Mouse (Mus musculus): ENCODE measurements around the gene N4bp2. TPM values are rescaled to one million over a fixed set of nuclear protein-coding genes. Genes with fewer than 3 reads are reported as not detected.
A peak's percentile ranks its signal among the peaks of the same experiment; 100 is the strongest.

The N4bp2 gene
- total and polyA plus RNA-seq, 3 experiments = 13.1 to 16.4 (median 15.1) TPM

- Histone ChIP-seq H3K4me3 (replicated peaks in 1 of 3; ENCODE audit: low read depth in 2 of 3, low read length in 2 of 3, poor library complexity in 1 of 3) (no peak overlapping the region), H3K9ac (ENCODE audit: insufficient read depth, low read depth) (no peak overlapping the region), H3K79me2 (replicated peaks; ENCODE audit: control insufficient read depth, extremely low read depth, insufficient read depth, poor library complexity, severe bottlenecking) (no peaks in the 10 kb centered on the region), H3K9me3 (replicated peaks; ENCODE audit: low read length) (peaks cover 3% of the 10 kb centered on the region), H3K27me3 (replicated peaks) (no peaks in the 10 kb centered on the region), H3K4me1 (ENCODE audit: control insufficient read depth in 1 of 2, insufficient read depth in 2 of 2) (peaks cover 0 to 7% of the 10 kb centered on the region in 2 experiments; a peak in 2 of 4 replicates), H3K4me2 (ENCODE audit: insufficient read depth, low read depth, poor library complexity, severe bottlenecking) (no peak overlapping the region), H3K36me3 (replicated peaks in 1 of 2; ENCODE audit: control insufficient read depth in 1 of 2, insufficient read depth in 1 of 2, low read length in 1 of 2) (peaks cover 0 to 11% of the 10 kb centered on the region in 2 experiments), H3K27ac (ENCODE audit: insufficient read depth, low read depth) (no peak overlapping the region)
- in situ Hi-C loops (cut with MboI; ENCODE audit: low pct_ligation_motif_present, low pct_unique_long_range_greater_than_20kb, low sequenced_read_pairs) = loop anchor here (10.0 kb wide), 1 partner anchor 102 kb away; the partner anchor contains the start of gene Chrna9
- DNase-seq (ENCODE audit: extremely low read depth) = no peak
- no peak for TF ChIP-seq MAX (IDR thresholded peaks at IDR 0.05; ENCODE audit: low read length)
- TF ChIP-seq GABPA (IDR thresholded peaks at IDR 0.05; ENCODE audit: insufficient replicate concordance, low read depth, low read length) = no peak
- no peak for TF ChIP-seq ZKSCAN1 (IDR thresholded peaks at IDR 0.05; ENCODE audit: borderline replicate concordance, low read depth, low read length)
- TF ChIP-seq USF1 (IDR thresholded peaks at IDR 0.05; ENCODE audit: low read depth, low read length) = no peak
- TF ChIP-seq MXI1 (IDR thresholded peaks at IDR 0.05; ENCODE audit: low read depth, low read length) = no peak
- TF ChIP-seq BHLHE40 (IDR thresholded peaks at IDR 0.05; ENCODE audit: low read depth, low read length) = no peak
- no peak for TF ChIP-seq TCF12 (IDR thresholded peaks at IDR 0.05; ENCODE audit: low read depth, low read length)
- TF ChIP-seq MYC (IDR thresholded peaks at IDR 0.05; ENCODE audit: low read depth, low read length) = no peak
- TF ChIP-seq HCFC1 (IDR thresholded peaks at IDR 0.05; ENCODE audit: low read depth, low read length) = no peak
- TF ChIP-seq CTCF (conservative IDR thresholded peaks at IDR 0.05 in 1 of 2, IDR thresholded peaks at IDR 0.05 in 1 of 2; ENCODE audit: low read depth in 2 of 2, low read length in 2 of 2) = peak in 1 of 2 experiments; percentile 43; a peak in 2 of 4 replicates
- TF ChIP-seq ZNF384 (IDR thresholded peaks at IDR 0.05; ENCODE audit: low read depth, low read length) = no peak
- peak; percentile 24 for TF ChIP-seq RAD21 (IDR thresholded peaks at IDR 0.05; ENCODE audit: low read depth, low read length)
- TF ChIP-seq JUND (conservative IDR thresholded peaks at IDR 0.05; ENCODE audit: low read depth, low read length) = no peak
- TF ChIP-seq RCOR1 (conservative IDR thresholded peaks at IDR 0.05; ENCODE audit: low read depth, low read length) = no peak
- no peak for TF ChIP-seq ELF1 (IDR thresholded peaks at IDR 0.05; ENCODE audit: low read depth, low read length)
- TF ChIP-seq SMC3 (IDR thresholded peaks at IDR 0.05; ENCODE audit: low read depth, low read length) = peak; percentile 38
- no peak for TF ChIP-seq NRF1 (IDR thresholded peaks at IDR 0.05; ENCODE audit: low read depth, low read length)
- no peak for TF ChIP-seq E2F4 (IDR thresholded peaks at IDR 0.05; ENCODE audit: insufficient replicate concordance, low read depth, low read length)
- TF ChIP-seq PAX5 (IDR thresholded peaks at IDR 0.05; ENCODE audit: low read length) = no peak
- no peak for TF ChIP-seq SIN3A (IDR thresholded peaks at IDR 0.05; ENCODE audit: low read length)
- dilution Hi-C loops (cut with MboI; ENCODE audit: extremely low pct_ligation_motif_present, extremely low pct_unique_long_range_greater_than_20kb, low sequenced_read_pairs) = no loop called here
Observed at GRCm38 (mm10) chr5:65833092-65833491, 69.8 kb downstream of the N4bp2 start.

GRCm38 (mm10) chr5:65833766-65834498 is 70.6 kb downstream of the N4bp2 start:
- in situ Hi-C loops (cut with MboI; ENCODE audit: low pct_ligation_motif_present, low pct_unique_long_range_greater_than_20kb, low sequenced_read_pairs) = loop anchor here (10.0 kb wide), 1 partner anchor 101 kb away; the partner anchor contains the start of gene Chrna9
- no peaks in the 10 kb centered on the region for H3K79me2 ChIP-seq (replicated peaks; ENCODE audit: control insufficient read depth, extremely low read depth, insufficient read depth, poor library complexity, severe bottlenecking)
- H3K9me3 ChIP-seq (replicated peaks; ENCODE audit: low read length) = peaks cover 3% of the 10 kb centered on the region
- no peaks in the 10 kb centered on the region for H3K27me3 ChIP-seq (replicated peaks)
- peaks cover 0 to 7% of the 10 kb centered on the region in 2 experiments; a peak in 2 of 4 replicates for H3K4me1 ChIP-seq (ENCODE audit: control insufficient read depth in 1 of 2, insufficient read depth in 2 of 2)
- H3K4me3 ChIP-seq (replicated peaks in 1 of 3; ENCODE audit: low read depth in 2 of 3, low read length in 2 of 3, poor library complexity in 1 of 3) = no peak overlapping the region
- no peak overlapping the region for H3K9ac ChIP-seq (ENCODE audit: insufficient read depth, low read depth)
- peaks cover 0 to 11% of the 10 kb centered on the region in 2 experiments for H3K36me3 ChIP-seq (replicated peaks in 1 of 2; ENCODE audit: control insufficient read depth in 1 of 2, insufficient read depth in 1 of 2, low read length in 1 of 2)
- TF ChIP-seq ZNF384 (IDR thresholded peaks at IDR 0.05; ENCODE audit: low read depth, low read length) (no peak), ETS1 (conservative IDR thresholded peaks at IDR 0.05; ENCODE audit: low read depth, low read length) (peak; percentile 91)
- H3K4me2 ChIP-seq (ENCODE audit: insufficient read depth, low read depth, poor library complexity, severe bottlenecking) = no peak overlapping the region
- no peak overlapping the region for H3K27ac ChIP-seq (ENCODE audit: insufficient read depth, low read depth)
- dilution Hi-C loops (cut with MboI; ENCODE audit: extremely low pct_ligation_motif_present, extremely low pct_unique_long_range_greater_than_20kb, low sequenced_read_pairs) = no loop called here
- no peak for DNase-seq (ENCODE audit: extremely low read depth)

All from CH12.LX (cell line).